Mouse (Mus musculus): ENCODE results near the gene Unc45a. TPM values are rescaled to one million over a fixed set of nuclear protein-coding genes. Genes with fewer than 3 reads are reported as not detected.

Gene Unc45a
- polyA plus RNA-seq, 1 experiment: 43.9 TPM

GRCm38 (mm10) chr7:80281646-80282045 is 59.2 kb downstream of the Unc45a start:
- 75% methylated on average over 3 of the region's 3 CpGs for WGBS
- Histone ChIP-seq H3K4me3 (replicated peaks; ENCODE audit: control insufficient read depth, low read depth, low read length) (no peak overlapping the region), H3K27ac (ENCODE audit: control insufficient read depth, insufficient read depth, low read depth, low read length, poor library complexity) (no peak overlapping the region)

GRCm38 (mm10) chr7:80280998-80281397 is 59.8 kb downstream of the Unc45a start:
- WGBS: 87% methylated on average over 2 of the region's 2 CpGs
- no peaks in the 10 kb centered on the region for H3K4me1 ChIP-seq (ENCODE audit: control insufficient read depth, insufficient read depth, low read length)
- H3K4me3 ChIP-seq (replicated peaks; ENCODE audit: control insufficient read depth, low read depth, low read length): no peak overlapping the region
- no peak overlapping the region for H3K27ac ChIP-seq (ENCODE audit: control insufficient read depth, insufficient read depth, low read depth, low read length, poor library complexity)
- TF ChIP-seq POLR2A (IDR thresholded peaks at IDR 0.05; ENCODE audit: borderline replicate concordance, control insufficient read depth, low read depth, low read length): no peak
- no peak for TF ChIP-seq CTCF (IDR thresholded peaks at IDR 0.05; ENCODE audit: control insufficient read depth, insufficient read depth, low read length)

More at GRCm38 (mm10) chr7:80281646-80282045, 59.2 kb downstream of the Unc45a start:
- no peaks in the 10 kb centered on the region for H3K4me1 ChIP-seq (ENCODE audit: control insufficient read depth, insufficient read depth, low read length)
- TF ChIP-seq CTCF (IDR thresholded peaks at IDR 0.05; ENCODE audit: control insufficient read depth, insufficient read depth, low read length) (no peak), POLR2A (IDR thresholded peaks at IDR 0.05; ENCODE audit: borderline replicate concordance, control insufficient read depth, low read depth, low read length) (no peak)

GRCm38 (mm10) chr7:80280032-80280431 is 60.8 kb downstream of the Unc45a start:
- TF ChIP-seq CTCF (IDR thresholded peaks at IDR 0.05; ENCODE audit: control insufficient read depth, insufficient read depth, low read length): no peak
- WGBS: 88% methylated on average over 10 of the region's 10 CpGs
- H3K27ac ChIP-seq (ENCODE audit: control insufficient read depth, insufficient read depth, low read depth, low read length, poor library complexity): no peak overlapping the region
- no peaks in the 10 kb centered on the region for H3K4me1 ChIP-seq (ENCODE audit: control insufficient read depth, insufficient read depth, low read length)
- H3K4me3 ChIP-seq (replicated peaks; ENCODE audit: control insufficient read depth, low read depth, low read length): no peak overlapping the region

GRCm38 (mm10) chr7:80276374-80276773 is 64.4 kb downstream of the Unc45a start:
- no peaks in the 10 kb centered on the region for H3K4me1 ChIP-seq (ENCODE audit: control insufficient read depth, insufficient read depth, low read length)
- 81% methylated on average over 4 of the region's 4 CpGs for WGBS
- TF ChIP-seq POLR2A (IDR thresholded peaks at IDR 0.05; ENCODE audit: borderline replicate concordance, control insufficient read depth, low read depth, low read length): no peak
- no peak for TF ChIP-seq CTCF (IDR thresholded peaks at IDR 0.05; ENCODE audit: control insufficient read depth, insufficient read depth, low read length)
- H3K27ac ChIP-seq (ENCODE audit: control insufficient read depth, insufficient read depth, low read depth, low read length, poor library complexity): no peak overlapping the region
- no peak overlapping the region for H3K4me3 ChIP-seq (replicated peaks; ENCODE audit: control insufficient read depth, low read depth, low read length)

Other genes starting within 250 kb of the Unc45a start
- 20.9 and 43.5 TPM in 2 replicates for gene Idh2, start 225.6 kb downstream of the Unc45a start, polyA plus RNA-seq (2011; ENCODE audit: insufficient read depth, insufficient read length, low replicate concordance, missing spikeins)
- gene Sema4b, start 154.2 kb downstream of the Unc45a start, polyA plus RNA-seq (2011; ENCODE audit: insufficient read depth, insufficient read length, low replicate concordance, missing spikeins): 33.7 and 51.6 TPM in 2 replicates
- gene Cib1, start 108.2 kb downstream of the Unc45a start, polyA plus RNA-seq (2011; ENCODE audit: insufficient read depth, insufficient read length, low replicate concordance, missing spikeins): 81.7 and 82.5 TPM in 2 replicates
- 1.1 and 1.8 TPM in 2 replicates for gene Gdpgp1, start 108.1 kb downstream of the Unc45a start, polyA plus RNA-seq (2011; ENCODE audit: insufficient read depth, insufficient read length, low replicate concordance, missing spikeins)
- gene Ttll13, start 94.6 kb downstream of the Unc45a start, polyA plus RNA-seq (2011; ENCODE audit: insufficient read depth, insufficient read length, low replicate concordance, missing spikeins): not detected in 2 replicates
- gene Ngrn, start 79.8 kb downstream of the Unc45a start, polyA plus RNA-seq (2011; ENCODE audit: insufficient read depth, insufficient read length, low replicate concordance, missing spikeins): 12.7 and 26.8 TPM in 2 replicates
- 11.0 and 24.0 TPM in 2 replicates for gene Vps33b, start 71.4 kb downstream of the Unc45a start, polyA plus RNA-seq (2011; ENCODE audit: insufficient read depth, insufficient read length, low replicate concordance, missing spikeins)
- gene Prc1, start 46.6 kb downstream of the Unc45a start, polyA plus RNA-seq (2011; ENCODE audit: insufficient read depth, insufficient read length, low replicate concordance, missing spikeins): 165 and 172 TPM in 2 replicates
- 7.6 and 11.3 TPM in 2 replicates for gene Rccd1, start 16.6 kb downstream of the Unc45a start, polyA plus RNA-seq (2011; ENCODE audit: insufficient read depth, insufficient read length, low replicate concordance, missing spikeins)
- gene Hddc3, start 2.1 kb upstream of the Unc45a start, polyA plus RNA-seq (2011; ENCODE audit: insufficient read depth, insufficient read length, low replicate concordance, missing spikeins): 5.0 and 16.2 TPM in 2 replicates
- gene Man2a2, start 30.4 kb upstream of the Unc45a start, polyA plus RNA-seq (2011; ENCODE audit: insufficient read depth, insufficient read length, low replicate concordance, missing spikeins): 25.1 and 40.0 TPM in 2 replicates
- 143 and 311 TPM in 2 replicates for gene Fes, start 46.9 kb upstream of the Unc45a start, polyA plus RNA-seq (2011; ENCODE audit: insufficient read depth, insufficient read length, low replicate concordance, missing spikeins)
- gene Furin, start 64.4 kb upstream of the Unc45a start, polyA plus RNA-seq (2011; ENCODE audit: insufficient read depth, insufficient read length, low replicate concordance, missing spikeins): 22.2 and 31.0 TPM in 2 replicates
- 37.0 and 75.0 TPM in 2 replicates for gene Blm, start 194.1 kb upstream of the Unc45a start, polyA plus RNA-seq (2011; ENCODE audit: insufficient read depth, insufficient read length, low replicate concordance, missing spikeins)